Mouse (Mus musculus) MEL (cell line): ENCODE results near the gene Ptgr2. TPM values are rescaled to one million over a fixed set of nuclear protein-coding genes. Genes with fewer than 3 reads are reported as not detected.

Experiments
- DNase-seq: peaks from one replicate; pipeline ENCODE4 v3.0.0; 2011; ENCODE audit warnings: low read depth, low spot score
- H3K27ac ChIP-seq: 2 replicates; pipeline ENCODE4 v1.5.1; 2012; ENCODE audit warnings: low read depth, mild to moderate bottlenecking, control low read depth, low read length, moderate library complexity; ENCODE audit not compliant: control insufficient read depth
- H3K27me3 ChIP-seq, 2 experiments: fragments of 150-350 bp in 1 of 2; sonication (generic) in 1 of 2; 2 replicates each; pipeline ENCODE4 v1.6.1; 2012; ENCODE audit warnings: low read length in 2 of 2, mild to moderate bottlenecking in 2 of 2, improper control_type of control experiment in 1 of 2, moderate library complexity in 1 of 2; ENCODE audit not compliant: insufficient read depth in 2 of 2, control insufficient read depth in 1 of 2
- H3K36me3 ChIP-seq, 2 experiments: 2 replicates each; pipeline ENCODE4 v1.6.1; 2012 to 2014; ENCODE audit warnings: low read length in 2 of 2, improper control_type of control experiment in 1 of 2, inconsistent platforms in 1 of 2, mild to moderate bottlenecking in 1 of 2; ENCODE audit not compliant: insufficient read depth in 2 of 2, control insufficient read depth in 1 of 2
- H3K4me1 ChIP-seq, 2 experiments: fragments of 150-350 bp in 1 of 2; sonication (generic) in 1 of 2; 2 replicates each; pipeline ENCODE4 v1.6.1; 2012; ENCODE audit warnings: low read length in 2 of 2, improper control_type of control experiment in 1 of 2, mild to moderate bottlenecking in 1 of 2; ENCODE audit not compliant: insufficient read depth in 2 of 2, control insufficient read depth in 1 of 2
- H3K4me3 ChIP-seq, 2 experiments: fragments of 150-350 bp in 1 of 2; sonication (generic) in 1 of 2; 2 replicates each; pipeline ENCODE4 v1.5.1; 2012; ENCODE audit warnings: low read depth in 2 of 2, low read length in 2 of 2, mild to moderate bottlenecking in 2 of 2, moderate library complexity in 2 of 2, control low read depth in 1 of 2, improper control_type of control experiment in 1 of 2; ENCODE audit not compliant: control insufficient read depth in 1 of 2, insufficient read depth in 1 of 2
- H3K79me2 ChIP-seq: 2 replicates; pipeline ENCODE4 v1.6.1; 2012; ENCODE audit warnings: mild to moderate bottlenecking, low read length, moderate library complexity; ENCODE audit not compliant: control insufficient read depth, poor library complexity, insufficient read depth
- H3K9ac ChIP-seq: 2 replicates; pipeline ENCODE4 v1.6.1; 2012; ENCODE audit warnings: low read depth, mild to moderate bottlenecking, control low read depth, low read length, moderate library complexity; ENCODE audit not compliant: control insufficient read depth, poor library complexity, severe bottlenecking
- H3K9me3 ChIP-seq: fragments of 150-350 bp; sonication (generic); replicated peaks from 2 replicates; pipeline ENCODE4 v1.6.1; 2012; ENCODE audit warnings: mild to moderate bottlenecking, low read length, improper control_type of control experiment, moderate library complexity; ENCODE audit not compliant: insufficient read depth
- CTCF ChIP-seq, 3 experiments: IDR thresholded peaks in 2 of 3; conservative IDR thresholded peaks in 1 of 3; 2 replicates each; pipeline ENCODE4 v1.5.1; 2011 to 2012; ENCODE audit warnings: low read length in 3 of 3, low read depth in 2 of 3, mild to moderate bottlenecking in 2 of 3, improper control_type of control experiment in 1 of 3, inconsistent platforms in 1 of 3, mixed read lengths in 1 of 3, moderate library complexity in 1 of 3; ENCODE audit not compliant: control insufficient read depth in 1 of 3, insufficient read depth in 1 of 3, poor library complexity in 1 of 3, severe bottlenecking in 1 of 3
- E2F4 ChIP-seq: IDR thresholded peaks from 2 replicates; pipeline ENCODE4 v1.6.1; 2011; ENCODE audit warnings: low read depth, low read length, improper control_type of control experiment, borderline replicate concordance
- EP300 ChIP-seq, 2 experiments: IDR thresholded peaks; 2 replicates each; pipeline ENCODE4 v1.6.1; 2011; ENCODE audit warnings: improper control_type of control experiment in 2 of 2, low read length in 2 of 2, low read depth in 1 of 2, mild to moderate bottlenecking in 1 of 2
- GATA1 ChIP-seq: IDR thresholded peaks from 2 replicates; pipeline ENCODE4 v1.6.1; 2011; ENCODE audit warnings: low read depth, low read length, improper control_type of control experiment
- KAT2A ChIP-seq: conservative IDR thresholded peaks from 2 replicates; pipeline ENCODE4 v1.6.1; 2012; ENCODE audit warnings: low read depth, low read length, improper control_type of control experiment, inconsistent platforms
- MAX ChIP-seq: IDR thresholded peaks from 2 replicates; pipeline ENCODE4 v1.6.1; 2011; ENCODE audit warnings: low read length, improper control_type of control experiment
- MAZ ChIP-seq: IDR thresholded peaks from 2 replicates; pipeline ENCODE4 v1.6.1; 2012; ENCODE audit warnings: low read depth, mild to moderate bottlenecking, inconsistent platforms, low read length, improper control_type of control experiment
- NELFE ChIP-seq: IDR thresholded peaks from 2 replicates; pipeline ENCODE4 v1.6.1; 2011; ENCODE audit warnings: low read depth, low read length, improper control_type of control experiment
- NRF1 ChIP-seq: IDR thresholded peaks from 2 replicates; pipeline ENCODE4 v1.6.1; 2014; ENCODE audit warnings: low read depth, mild to moderate bottlenecking, inconsistent platforms, low read length, improper control_type of control experiment, moderate library complexity; ENCODE audit not compliant: poor library complexity, insufficient read depth, severe bottlenecking
- POLR2A ChIP-seq, 2 experiments: IDR thresholded peaks; 2 replicates each; pipeline ENCODE4 v1.6.1; 2011 to 2012; ENCODE audit warnings: low read length in 2 of 2, mild to moderate bottlenecking in 2 of 2, control low read depth in 1 of 2, improper control_type of control experiment in 1 of 2, low read depth in 1 of 2, moderate library complexity in 1 of 2; ENCODE audit not compliant: control insufficient read depth in 1 of 2, insufficient read depth in 1 of 2, poor library complexity in 1 of 2
- POLR2AphosphoS5 ChIP-seq: IDR thresholded peaks from 2 replicates; pipeline ENCODE4 v1.6.1; 2012; ENCODE audit warnings: low read depth, borderline replicate concordance, mild to moderate bottlenecking, inconsistent platforms, low read length, moderate library complexity, mixed read lengths
- TBP ChIP-seq: IDR thresholded peaks from 2 replicates; pipeline ENCODE4 v1.8.0; 2011; ENCODE audit warnings: low read depth, low read length, improper control_type of control experiment
- UBTF ChIP-seq: IDR thresholded peaks from 2 replicates; pipeline ENCODE4 v1.6.1; 2012; ENCODE audit warnings: low read depth, mild to moderate bottlenecking, inconsistent platforms, low read length, improper control_type of control experiment, moderate library complexity, borderline replicate concordance; ENCODE audit not compliant: insufficient read depth
- polyA plus RNA-seq, 2 experiments: library from polyadenylated mRNA; stranded (reverse) in 1 of 2; unstranded in 1 of 2; fragments of >175 nt in 1 of 2; fragments of >200 nt in 1 of 2; gene quantifications; 2 replicates each; pipeline versions ENCODE4 v1.2.1 to v1.2.4; 2012; ENCODE audit warnings: low replicate concordance in 2 of 2, low read depth in 1 of 2; ENCODE audit not compliant: insufficient read length in 2 of 2, insufficient read depth in 1 of 2, missing spikeins in 1 of 2
- total RNA-seq: library from RNA; depleted of rRNA; stranded (reverse); fragments of 300-350 nt; gene quantifications from 2 replicates; pipeline ENCODE4 v1.2.3, GENCODE M21; 2012

Gene Ptgr2
- total and polyA plus RNA-seq, 3 experiments, result 33.0 to 35.9 TPM; not detected in 1

DNA sequence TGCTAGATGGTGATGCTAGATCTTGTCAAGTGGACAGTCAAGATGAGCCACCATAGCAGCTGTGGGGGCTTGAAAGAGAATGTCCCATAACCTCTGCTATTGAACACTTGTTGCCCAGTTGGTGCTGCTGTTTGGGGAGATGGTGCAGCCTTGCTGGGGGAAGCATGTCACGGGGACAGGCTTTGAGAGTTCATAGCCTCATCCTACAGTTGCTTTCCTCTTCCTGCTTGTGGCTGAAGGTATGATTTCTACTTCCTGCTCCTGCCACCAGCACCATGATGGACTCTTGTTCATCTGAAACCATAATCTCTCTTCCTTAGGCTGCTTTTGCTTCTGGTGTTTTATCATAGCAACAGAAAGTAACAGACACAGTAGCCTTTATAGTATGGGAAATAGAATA, 19.5 kb downstream of the Ptgr2 start:
- H3K4me3 ChIP-seq, result no peak overlapping the region
- H3K27me3 ChIP-seq, result no peaks in the 10 kb centered on the region
- no peaks in the 10 kb centered on the region for H3K9me3 ChIP-seq
- H3K4me1 ChIP-seq, result no peaks in the 10 kb centered on the region
- H3K9ac ChIP-seq, result no peak overlapping the region
- no peak for TF ChIP-seq MAZ
- TF ChIP-seq, all 39 proteins: peak for 0
- H3K36me3 ChIP-seq, result peaks cover 0 to 17% of the 10 kb centered on the region in 2 experiments; a peak in 2 of 4 replicates
- no peak for DNase-seq
- no peak overlapping the region for H3K27ac ChIP-seq
- no peaks in the 10 kb centered on the region for H3K79me2 ChIP-seq

DNA sequence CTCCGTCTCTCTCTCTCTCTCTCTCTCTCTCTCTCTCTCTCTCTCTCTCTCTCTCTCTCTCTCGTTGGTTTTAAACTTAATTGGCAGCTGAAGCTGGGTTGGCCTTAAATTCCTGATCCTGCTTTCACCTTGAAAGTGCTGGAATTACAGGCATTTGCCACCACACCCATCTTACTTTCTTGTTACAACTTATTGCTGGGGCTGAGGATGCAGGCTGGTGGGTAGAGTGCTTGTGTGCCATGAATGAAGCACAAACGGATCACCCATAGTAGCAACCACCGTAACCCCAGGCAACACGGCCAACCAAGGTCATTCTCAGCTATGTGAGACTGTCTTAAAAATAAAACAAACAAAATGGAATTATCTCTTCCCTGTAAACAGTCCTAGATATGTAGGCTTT, 26.3 kb downstream of the Ptgr2 start:
- Histone ChIP-seq H3K4me3 (no peak overlapping the region), H3K4me1 (0 out of 4 replicates have a peak, but pooled peaks cover 0 to 4% of the 10 kb centered on the region in 2 experiments), H3K79me2 (no peaks in the 10 kb centered on the region), H3K9ac (no peak overlapping the region), H3K27me3 (no peaks in the 10 kb centered on the region), H3K27ac (no peak overlapping the region), H3K36me3 (peaks cover 4 to 5% of the 10 kb centered on the region in 2 experiments; a peak in 3 of 4 replicates), H3K9me3 (no peaks in the 10 kb centered on the region)
- DNase-seq, result no peak
- no peak for TF ChIP-seq POLR2AphosphoS5
- no peak for TF ChIP-seq NRF1
- TF ChIP-seq GATA1, result no peak
- TF ChIP-seq TBP, result no peak
- no peak for TF ChIP-seq KAT2A
- TF ChIP-seq NELFE, result no peak
- no peak for TF ChIP-seq POLR2A (IDR thresholded peaks at IDR 0.05; ENCODE audit: control insufficient read depth in 1 of 2, insufficient read depth in 1 of 2, low read depth in 1 of 2, low read length in 2 of 2, poor library complexity in 1 of 2)
- no peak for TF ChIP-seq E2F4

DNA sequence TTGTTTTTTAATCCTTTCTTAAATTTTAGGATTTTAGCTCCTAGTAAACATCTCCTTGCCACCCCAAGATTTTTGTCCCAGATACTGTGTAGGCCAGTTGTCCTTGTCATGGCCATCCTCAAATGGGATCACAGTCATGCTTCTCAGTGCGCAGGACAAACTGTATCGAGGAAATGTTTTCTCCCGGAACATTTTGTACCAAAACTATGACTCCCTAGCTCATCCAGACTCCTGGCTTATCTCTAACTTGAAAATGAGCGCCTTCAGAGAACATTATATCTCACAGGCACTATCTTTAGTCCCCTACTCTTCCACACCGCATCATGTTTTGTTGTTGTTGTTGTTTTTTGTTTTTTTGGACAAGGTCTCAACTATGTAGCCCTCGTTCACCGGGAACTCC, 31.0 kb downstream of the Ptgr2 start:
- H3K9me3 ChIP-seq, result no peaks in the 10 kb centered on the region
- DNase-seq, result no peak
- peaks cover 28% of the 10 kb centered on the region for H3K79me2 ChIP-seq
- H3K9ac ChIP-seq, result peak overlapping the region; percentile 81
- peaks cover 0 to 23% of the 10 kb centered on the region in 2 experiments; a peak in 2 of 4 replicates for H3K36me3 ChIP-seq
- peak overlapping the region; percentile 86 to 91 for H3K4me3 ChIP-seq
- TF ChIP-seq KAT2A (no peak), UBTF (no peak), NRF1 (no peak), MAX (no peak), CTCF (IDR thresholded peaks at IDR 0.05 in 2 of 3, conservative IDR thresholded peaks at IDR 0.05 in 1 of 3; ENCODE audit: control insufficient read depth in 1 of 3, insufficient read depth in 1 of 3, low read depth in 2 of 3, low read length in 3 of 3, poor library complexity in 1 of 3, severe bottlenecking in 1 of 3) (no peak), EP300 (IDR thresholded peaks at IDR 0.05; ENCODE audit: low read depth in 1 of 2, low read length in 2 of 2) (no peak)
- H3K27ac ChIP-seq, result no peak overlapping the region
- peaks cover 6 to 7% of the 10 kb centered on the region in 2 experiments; a peak in 3 of 4 replicates for H3K4me1 ChIP-seq
- no peaks in the 10 kb centered on the region for H3K27me3 ChIP-seq
